Mouse (Mus musculus): ENCODE data around the gene 2900026A02Rik.

Gene 2900026A02Rik

GRCm38 (mm10) chr5:113221147-113221865 lies at the start of gene 2900026A02Rik:
TSS of gene 2900026A02Rik (minus strand) at chr5:113221236.
- DNase-seq (ENCODE audit: low spot score in 2 of 2) = peak; percentile 23 to 53

GRCm38 (mm10) chr5:113270043-113270442 lies 49.0 kb upstream of the 2900026A02Rik start:
- DNase-seq (ENCODE audit: low spot score in 2 of 2) = no peak

- no peak for DNase-seq (ENCODE audit: low spot score in 2 of 2)
Observed at GRCm38 (mm10) chr5:113268246-113268645, 47.2 kb upstream of the 2900026A02Rik start.

GRCm38 (mm10) chr5:113265637-113266036 lies 44.6 kb upstream of the 2900026A02Rik start:
- DNase-seq (ENCODE audit: low spot score in 2 of 2) = no peak

- DNase-seq (ENCODE audit: low spot score in 2 of 2) = no peak
Observed at GRCm38 (mm10) chr5:113250806-113251205, 29.8 kb upstream of the 2900026A02Rik start.

- no peak for DNase-seq (ENCODE audit: low spot score in 2 of 2)
Observed at GRCm38 (mm10) chr5:113249263-113249930, 28.4 kb upstream of the 2900026A02Rik start.

GRCm38 (mm10) chr5:113230196-113230595 lies 9.2 kb upstream of the 2900026A02Rik start:
- no peak for DNase-seq (ENCODE audit: low spot score in 2 of 2)

- peak in 1 of 2 experiments; percentile 50 for DNase-seq (ENCODE audit: low spot score in 2 of 2)
Observed at GRCm38 (mm10) chr5:113226632-113227102, 5.6 kb upstream of the 2900026A02Rik start, which contains the start of gene Tmem211. TSS of gene Tmem211 (plus strand) at chr5:113226909.

- no peak for DNase-seq (ENCODE audit: low spot score in 2 of 2)
Observed at GRCm38 (mm10) chr5:113225686-113226435, 4.8 kb upstream of the 2900026A02Rik start.

GRCm38 (mm10) chr5:113225271-113225670 lies 4.2 kb upstream of the 2900026A02Rik start:
- no peak for DNase-seq (ENCODE audit: low spot score in 2 of 2)

GRCm38 (mm10) chr5:113223888-113224287 lies 2.9 kb upstream of the 2900026A02Rik start:
- DNase-seq (ENCODE audit: low spot score in 2 of 2) = no peak

- DNase-seq (ENCODE audit: low spot score in 2 of 2) = no peak
Observed at GRCm38 (mm10) chr5:113220383-113221146, 471 bp downstream of the 2900026A02Rik start.

- DNase-seq (ENCODE audit: low spot score in 2 of 2) = no peak
Observed at GRCm38 (mm10) chr5:113219876-113220275, 1.2 kb downstream of the 2900026A02Rik start.

- DNase-seq (ENCODE audit: low spot score in 2 of 2) = no peak
Observed at GRCm38 (mm10) chr5:113219450-113219849, 1.6 kb downstream of the 2900026A02Rik start.

GRCm38 (mm10) chr5:113218617-113219235 lies 2.3 kb downstream of the 2900026A02Rik start:
- no peak for DNase-seq (ENCODE audit: low spot score in 2 of 2)

- DNase-seq (ENCODE audit: low spot score in 2 of 2) = no peak
Observed at GRCm38 (mm10) chr5:113217076-113217475, 4.0 kb downstream of the 2900026A02Rik start.

- DNase-seq (ENCODE audit: low spot score in 2 of 2) = no peak
Observed at GRCm38 (mm10) chr5:113216328-113216960, 4.6 kb downstream of the 2900026A02Rik start.

- DNase-seq (ENCODE audit: low spot score in 2 of 2) = no peak
Observed at GRCm38 (mm10) chr5:113215610-113216011, 5.4 kb downstream of the 2900026A02Rik start.

GRCm38 (mm10) chr5:113214455-113214854 lies 6.6 kb downstream of the 2900026A02Rik start:
- DNase-seq (ENCODE audit: low spot score in 2 of 2) = no peak

GRCm38 (mm10) chr5:113214041-113214440 lies 7.0 kb downstream of the 2900026A02Rik start:
- DNase-seq (ENCODE audit: low spot score in 2 of 2) = no peak
